Comparison of ENCODE assay signal across 29 mouse cellular contexts in the genomic region with DNA sequence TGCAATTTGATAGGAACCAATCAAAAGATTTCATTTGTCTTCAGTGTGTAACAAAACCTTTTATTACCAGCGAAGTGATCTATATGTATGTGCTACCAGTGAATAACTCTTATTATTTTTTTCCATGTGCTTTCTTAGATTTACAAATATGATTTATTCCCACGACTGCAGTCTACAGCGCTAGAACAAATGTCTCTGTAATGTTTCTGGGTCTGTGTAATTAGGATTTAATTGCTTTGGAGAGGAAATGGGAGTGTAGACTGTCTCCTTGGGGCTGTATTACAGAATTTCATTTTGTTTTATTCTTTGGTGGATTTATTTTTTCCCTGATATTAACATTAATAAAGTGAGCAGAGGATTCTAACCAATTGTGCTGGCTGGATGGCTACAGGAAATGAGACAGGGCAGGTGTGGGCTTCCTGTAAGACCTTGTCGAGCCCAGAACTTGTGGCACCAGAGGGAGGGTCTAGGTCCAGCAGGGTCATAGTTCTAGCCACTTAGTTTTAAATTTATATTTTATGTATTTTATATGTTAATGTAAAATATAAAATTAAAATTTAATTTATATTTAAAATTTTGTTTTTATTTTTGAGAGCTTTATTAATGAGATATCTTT. TPM values are rescaled to one million over a fixed set of nuclear protein-coding genes. Genes with fewer than 3 reads are reported as not detected.
DNase-seq lines count a peak whose midpoint lies in the region; ATAC-seq and TF ChIP-seq lines count a peak whose summit lies in the region.
"Had no signal": no experiment of that assay in that cellular context is flagged by ENCODE, and none has a peak within 500 bp of the region (broad histone marks: within the 10 kb centered on the region; RNA-seq: fewer than 3 reads in every experiment).

No protein-coding gene starts in this region.

- H3K27me3 ChIP-seq in hindbrain, embryonic 13.5 days = 0 out of 2 replicates have a peak, but pooled peaks cover 4% of the 10 kb centered on the region
- H3K27me3 ChIP-seq in hindbrain, embryonic 12.5 days = no peaks in the 10 kb centered on the region
- no peaks in the 10 kb centered on the region for H3K27me3 ChIP-seq in hindbrain, embryonic 16.5 days (replicated peaks; ENCODE audit: control insufficient read depth, insufficient read depth, low read length)
- no peaks in the 10 kb centered on the region for H3K27me3 ChIP-seq in hindbrain, embryonic 10.5 days (ENCODE audit: insufficient read depth, poor library complexity, severe bottlenecking)
- H3K27me3 ChIP-seq in neural tube, embryonic 13.5 days = no peaks in the 10 kb centered on the region
- H3K27me3 ChIP-seq in neural tube, embryonic 15.5 days (replicated peaks) = no peaks in the 10 kb centered on the region
- no peaks in the 10 kb centered on the region for H3K27me3 ChIP-seq in cerebellum, adult 2 months (ENCODE audit: control insufficient read depth, insufficient read depth, low read length)
- H3K27me3 ChIP-seq: CH12.LX; embryonic facial prominence, embryonic 13.5 days; embryonic facial prominence, embryonic 15.5 days; Patski had no signal

- DNase-seq in hindbrain, embryonic 10.5 days (ENCODE audit: low spot score) = no peak
- DNase-seq in neural tube, embryonic 10.5 days (ENCODE audit: extremely low spot score, low spot score) = no peak
- DNase-seq in cerebellum, adult 2 months = no peak
- DNase-seq: adrenal gland, adult 8-10 months; adrenal gland, postnatal 14 days; adrenal gland, postnatal 36 days; B cell, adult 2 months; cerebellum, adult 11-12 months; cerebellum, adult 9-10 months; cerebellum, postnatal 10 days; cerebellum, postnatal 25 days; embryo, embryonic 11 days had no signal

- H3K27ac ChIP-seq in hindbrain, embryonic 13.5 days = no peak overlapping the region
- H3K27ac ChIP-seq in hindbrain, embryonic 12.5 days = no peak overlapping the region
- no peak overlapping the region for H3K27ac ChIP-seq in hindbrain, embryonic 16.5 days (ENCODE audit: low read depth, low read length)
- no peak overlapping the region for H3K27ac ChIP-seq in hindbrain, embryonic 10.5 days
- peak overlapping the region; percentile 64 for H3K27ac ChIP-seq in neural tube, embryonic 13.5 days (replicated peaks)
- 0 out of 2 replicates have a peak overlapping the region, but pooled peaks have one; percentile 51 for H3K27ac ChIP-seq in neural tube, embryonic 15.5 days (replicated peaks)
- H3K27ac ChIP-seq in cerebellum, adult 2 months (ENCODE audit: insufficient read depth, low read length) = no peak overlapping the region
- H3K27ac ChIP-seq: embryonic facial prominence, embryonic 13.5 days; embryonic facial prominence, embryonic 15.5 days; forebrain, embryonic 10.5 days; forebrain, embryonic 12.5 days had no signal

- 79% methylated on average over 4 of the region's 4 CpGs for WGBS in hindbrain, embryonic 13.5 days
- 91% methylated on average over 4 of the region's 4 CpGs for WGBS in hindbrain, embryonic 12.5 days
- WGBS in hindbrain, embryonic 16.5 days = 80% methylated on average over 4 of the region's 4 CpGs
- 92% methylated on average over 4 of the region's 4 CpGs for WGBS in hindbrain, embryonic 10.5 days
- 71% methylated on average over 4 of the region's 4 CpGs for WGBS in neural tube, embryonic 13.5 days
- 52% methylated on average over 4 of the region's 4 CpGs for WGBS in neural tube, embryonic 15.5 days
- WGBS in cerebellum, adult 2 months = 90% methylated on average over 4 of the region's 4 CpGs

- no peak for TF ChIP-seq POLR2A in cerebellum, adult 2 months (IDR thresholded peaks at IDR 0.05; ENCODE audit: borderline replicate concordance, insufficient read depth, low read length)

- no peak overlapping the region for H3K9ac ChIP-seq in hindbrain, embryonic 13.5 days
- H3K9ac ChIP-seq in hindbrain, embryonic 12.5 days = no peak overlapping the region
- H3K9ac ChIP-seq in hindbrain, embryonic 16.5 days (ENCODE audit: low read depth, low read length) = no peak overlapping the region
- H3K9ac ChIP-seq in neural tube, embryonic 13.5 days = no peak overlapping the region
- H3K9ac ChIP-seq in neural tube, embryonic 15.5 days (replicated peaks) = no peak overlapping the region
- H3K9ac ChIP-seq: embryonic facial prominence, embryonic 13.5 days; embryonic facial prominence, embryonic 15.5 days; forebrain, embryonic 12.5 days had no signal

- no peak overlapping the region for H3K4me2 ChIP-seq in hindbrain, embryonic 13.5 days
- no peak overlapping the region for H3K4me2 ChIP-seq in hindbrain, embryonic 12.5 days (replicated peaks)
- H3K4me2 ChIP-seq in hindbrain, embryonic 16.5 days (ENCODE audit: low read length) = no peak overlapping the region
- H3K4me2 ChIP-seq in neural tube, embryonic 13.5 days = no peak overlapping the region
- no peak overlapping the region for H3K4me2 ChIP-seq in neural tube, embryonic 15.5 days
- H3K4me2 ChIP-seq: embryonic facial prominence, embryonic 13.5 days; embryonic facial prominence, embryonic 15.5 days; forebrain, embryonic 12.5 days had no signal

- H3K36me3 ChIP-seq in hindbrain, embryonic 13.5 days = peaks cover 32% of the 10 kb centered on the region
- peaks cover 26% of the 10 kb centered on the region for H3K36me3 ChIP-seq in hindbrain, embryonic 12.5 days
- H3K36me3 ChIP-seq in hindbrain, embryonic 16.5 days (ENCODE audit: control insufficient read depth, insufficient read depth, low read length) = peaks cover 11% of the 10 kb centered on the region
- peaks cover 32% of the 10 kb centered on the region for H3K36me3 ChIP-seq in hindbrain, embryonic 10.5 days
- H3K36me3 ChIP-seq in neural tube, embryonic 13.5 days = peaks cover 24% of the 10 kb centered on the region
- H3K36me3 ChIP-seq in neural tube, embryonic 15.5 days = peaks cover 17% of the 10 kb centered on the region

- H3K4me1 ChIP-seq in hindbrain, embryonic 13.5 days (replicated peaks) = 0 out of 2 replicates have a peak, but pooled peaks cover 4% of the 10 kb centered on the region
- H3K4me1 ChIP-seq in hindbrain, embryonic 12.5 days = no peaks in the 10 kb centered on the region
- H3K4me1 ChIP-seq in hindbrain, embryonic 16.5 days (ENCODE audit: control insufficient read depth, insufficient read depth, low read depth, low read length) = no peaks in the 10 kb centered on the region
- no peaks in the 10 kb centered on the region for H3K4me1 ChIP-seq in hindbrain, embryonic 10.5 days (replicated peaks)
- 0 out of 2 replicates have a peak, but pooled peaks cover 2% of the 10 kb centered on the region for H3K4me1 ChIP-seq in neural tube, embryonic 13.5 days (replicated peaks)
- no peaks in the 10 kb centered on the region; the same call in 1 of the 2 replicates for H3K4me1 ChIP-seq in neural tube, embryonic 15.5 days
- no peaks in the 10 kb centered on the region for H3K4me1 ChIP-seq in cerebellum, adult 2 months (ENCODE audit: control insufficient read depth, insufficient read depth, low read length)
- H3K4me1 ChIP-seq: embryonic facial prominence, embryonic 13.5 days; embryonic facial prominence, embryonic 15.5 days; forebrain, embryonic 10.5 days; forebrain, embryonic 12.5 days had no signal

- H3K9me3 ChIP-seq in hindbrain, embryonic 13.5 days = no peaks in the 10 kb centered on the region
- no peaks in the 10 kb centered on the region for H3K9me3 ChIP-seq in hindbrain, embryonic 12.5 days (replicated peaks)
- no peaks in the 10 kb centered on the region for H3K9me3 ChIP-seq in hindbrain, embryonic 16.5 days (ENCODE audit: control insufficient read depth, low read length)
- no peaks in the 10 kb centered on the region for H3K9me3 ChIP-seq in hindbrain, embryonic 10.5 days
- H3K9me3 ChIP-seq in neural tube, embryonic 13.5 days = no peaks in the 10 kb centered on the region
- H3K9me3 ChIP-seq in neural tube, embryonic 15.5 days (replicated peaks) = no peaks in the 10 kb centered on the region
- H3K9me3 ChIP-seq: embryonic facial prominence, embryonic 13.5 days; embryonic facial prominence, embryonic 15.5 days; forebrain, embryonic 10.5 days; forebrain, embryonic 12.5 days; G1E had no signal

- ATAC-seq in hindbrain, embryonic 13.5 days (ENCODE audit: low FRiP score) = 0 out of 2 replicates have a peak, but pooled peaks have one; percentile 40
- ATAC-seq in hindbrain, embryonic 12.5 days (ENCODE audit: low FRiP score) = no peak
- peak; percentile 71 for ATAC-seq in hindbrain, embryonic 16.5 days
- ATAC-seq in neural tube, embryonic 13.5 days (ENCODE audit: low read depth) = peak; percentile 75; the same call in 1 of the 2 replicates
- peak; percentile 63 for ATAC-seq in neural tube, embryonic 15.5 days (ENCODE audit: low FRiP score)
- ATAC-seq: activated CD4-positive, CD25-positive, alpha-beta regulatory T cell, adult 4 months; CD4-positive, CD25-positive, alpha-beta regulatory T cell, adult 4 months; forebrain, embryonic 14.5 days; forebrain, embryonic 16.5 days; Patski had no signal

- no peak overlapping the region for H3K4me3 ChIP-seq in hindbrain, embryonic 13.5 days
- H3K4me3 ChIP-seq in hindbrain, embryonic 12.5 days = no peak overlapping the region
- no peak overlapping the region for H3K4me3 ChIP-seq in hindbrain, embryonic 16.5 days (ENCODE audit: low read length)
- no peak overlapping the region for H3K4me3 ChIP-seq in hindbrain, embryonic 10.5 days
- H3K4me3 ChIP-seq in neural tube, embryonic 13.5 days = no peak overlapping the region
- no peak overlapping the region for H3K4me3 ChIP-seq in neural tube, embryonic 15.5 days (replicated peaks)
- no peak overlapping the region for H3K4me3 ChIP-seq in cerebellum, adult 2 months (replicated peaks; ENCODE audit: insufficient read depth, low read depth, low read length)
- H3K4me3 ChIP-seq: embryonic facial prominence, embryonic 13.5 days; embryonic facial prominence, embryonic 15.5 days; erythroblast, embryonic 14.5 days; forebrain, embryonic 10.5 days; forebrain, embryonic 12.5 days had no signal

- no peak for TF ChIP-seq CTCF in cerebellum, adult 2 months (IDR thresholded peaks at IDR 0.05; ENCODE audit: borderline replicate concordance, insufficient read depth, low read depth, low read length)

RNA-seq across cellular contexts. Expression of a gene that starts 9.0 kb away (rescaled TPM):
- 50.9 and 53.6 TPM in 2 replicates for polyA plus RNA-seq in hindbrain, embryonic 13.5 days (2015; fragmentation: Nextera tagmentation; extraction: Ambion mirVana)
- polyA plus RNA-seq in hindbrain, embryonic 12.5 days (2016; fragmentation: Nextera tagmentation; extraction: Ambion mirVana) = 17.0 and 19.5 TPM in 2 replicates
- 76.1 and 81.6 TPM in 2 replicates for polyA plus RNA-seq in hindbrain, embryonic 16.5 days (2015; fragmentation: Nextera tagmentation; extraction: Ambion mirVana)
- 1.8 and 5.1 TPM in 2 replicates for polyA plus RNA-seq in hindbrain, embryonic 10.5 days (2016; fragmentation: Nextera tagmentation; extraction: Ambion mirVana)
- polyA plus RNA-seq in neural tube, embryonic 13.5 days (2015; fragmentation: Nextera tagmentation; extraction: Ambion mirVana) = 46.6 and 50.2 TPM in 2 replicates
- polyA plus RNA-seq in neural tube, embryonic 15.5 days (2015; fragmentation: Nextera tagmentation; extraction: Ambion mirVana) = 66.3 and 78.5 TPM in 2 replicates
- 5.5 TPM in 2 replicates for polyA plus RNA-seq in cerebellum, adult 2 months (2012; rRNA removed)
- polyA plus RNA-seq: activated CD4-positive, CD25-positive, alpha-beta regulatory T cell, adult 4 months; CD4-positive, CD25-positive, alpha-beta regulatory T cell, adult 4 months; erythroblast, embryonic 14.5 days; G1E; Patski had no signal

RNA-seq across cellular contexts. Expression of a gene that starts 24.2 kb away (rescaled TPM):
- 34.4 and 39.0 TPM in 2 replicates for polyA plus RNA-seq in hindbrain, embryonic 13.5 days (2015; fragmentation: Nextera tagmentation; extraction: Ambion mirVana)
- 29.4 and 31.5 TPM in 2 replicates for polyA plus RNA-seq in hindbrain, embryonic 12.5 days (2016; fragmentation: Nextera tagmentation; extraction: Ambion mirVana)
- 36.7 and 38.2 TPM in 2 replicates for polyA plus RNA-seq in hindbrain, embryonic 16.5 days (2015; fragmentation: Nextera tagmentation; extraction: Ambion mirVana)
- polyA plus RNA-seq in hindbrain, embryonic 10.5 days (2016; fragmentation: Nextera tagmentation; extraction: Ambion mirVana) = 19.7 and 20.8 TPM in 2 replicates
- polyA plus RNA-seq in neural tube, embryonic 13.5 days (2015; fragmentation: Nextera tagmentation; extraction: Ambion mirVana) = 36.1 and 37.5 TPM in 2 replicates
- 33.5 and 35.1 TPM in 2 replicates for polyA plus RNA-seq in neural tube, embryonic 15.5 days (2015; fragmentation: Nextera tagmentation; extraction: Ambion mirVana)
- 33.4 and 35.2 TPM in 2 replicates for polyA plus RNA-seq in cerebellum, adult 2 months (2012; rRNA removed)

RNA-seq across cellular contexts. Expression of a gene that starts 51.0 kb away (rescaled TPM):
- polyA plus RNA-seq in hindbrain, embryonic 13.5 days (2015; fragmentation: Nextera tagmentation; extraction: Ambion mirVana) = 20.9 and 23.9 TPM in 2 replicates
- 15.2 and 15.8 TPM in 2 replicates for polyA plus RNA-seq in hindbrain, embryonic 12.5 days (2016; fragmentation: Nextera tagmentation; extraction: Ambion mirVana)
- polyA plus RNA-seq in hindbrain, embryonic 16.5 days (2015; fragmentation: Nextera tagmentation; extraction: Ambion mirVana) = 18.0 and 22.1 TPM in 2 replicates
- polyA plus RNA-seq in hindbrain, embryonic 10.5 days (2016; fragmentation: Nextera tagmentation; extraction: Ambion mirVana) = 14.2 and 16.3 TPM in 2 replicates
- 18.0 and 22.7 TPM in 2 replicates for polyA plus RNA-seq in neural tube, embryonic 13.5 days (2015; fragmentation: Nextera tagmentation; extraction: Ambion mirVana)
- 22.6 and 23.1 TPM in 2 replicates for polyA plus RNA-seq in neural tube, embryonic 15.5 days (2015; fragmentation: Nextera tagmentation; extraction: Ambion mirVana)
- polyA plus RNA-seq in cerebellum, adult 2 months (2012; rRNA removed) = not detected in 2 replicates
- polyA plus RNA-seq: erythroblast, embryonic 14.5 days; G1E had no signal

Comparison
In these comparisons a context has a peak if more than half of its experiments do, and no peak if none do; other contexts are left out.
1. H3K27ac ChIP-seq: peak in neural tube, embryonic 13.5 days (single experiment) and neural tube, embryonic 15.5 days (single experiment); none in hindbrain, embryonic 13.5 days (single experiment), hindbrain, embryonic 12.5 days (single experiment), hindbrain, embryonic 16.5 days (single experiment), hindbrain, embryonic 10.5 days (single experiment) and cerebellum, adult 2 months (single experiment).
2. RNA of a gene that starts 51.0 kb away (polyA plus RNA-seq): 22.6 to 23.1 TPM in neural tube, embryonic 15.5 days, 18.0 to 22.1 TPM in hindbrain, embryonic 16.5 days, 20.9 to 23.9 TPM in hindbrain, embryonic 13.5 days, 18.0 to 22.7 TPM in neural tube, embryonic 13.5 days, 15.2 to 15.8 TPM in hindbrain, embryonic 12.5 days and 14.2 to 16.3 TPM in hindbrain, embryonic 10.5 days; not detected in cerebellum, adult 2 months; every median in the first group is over 10 times any median in the second.